Mouse (Mus musculus): ENCODE measurements around the gene Zfp354c.
A peak's percentile ranks its signal among the peaks of the same experiment; 100 is the strongest.

Gene Zfp354c

DNA sequence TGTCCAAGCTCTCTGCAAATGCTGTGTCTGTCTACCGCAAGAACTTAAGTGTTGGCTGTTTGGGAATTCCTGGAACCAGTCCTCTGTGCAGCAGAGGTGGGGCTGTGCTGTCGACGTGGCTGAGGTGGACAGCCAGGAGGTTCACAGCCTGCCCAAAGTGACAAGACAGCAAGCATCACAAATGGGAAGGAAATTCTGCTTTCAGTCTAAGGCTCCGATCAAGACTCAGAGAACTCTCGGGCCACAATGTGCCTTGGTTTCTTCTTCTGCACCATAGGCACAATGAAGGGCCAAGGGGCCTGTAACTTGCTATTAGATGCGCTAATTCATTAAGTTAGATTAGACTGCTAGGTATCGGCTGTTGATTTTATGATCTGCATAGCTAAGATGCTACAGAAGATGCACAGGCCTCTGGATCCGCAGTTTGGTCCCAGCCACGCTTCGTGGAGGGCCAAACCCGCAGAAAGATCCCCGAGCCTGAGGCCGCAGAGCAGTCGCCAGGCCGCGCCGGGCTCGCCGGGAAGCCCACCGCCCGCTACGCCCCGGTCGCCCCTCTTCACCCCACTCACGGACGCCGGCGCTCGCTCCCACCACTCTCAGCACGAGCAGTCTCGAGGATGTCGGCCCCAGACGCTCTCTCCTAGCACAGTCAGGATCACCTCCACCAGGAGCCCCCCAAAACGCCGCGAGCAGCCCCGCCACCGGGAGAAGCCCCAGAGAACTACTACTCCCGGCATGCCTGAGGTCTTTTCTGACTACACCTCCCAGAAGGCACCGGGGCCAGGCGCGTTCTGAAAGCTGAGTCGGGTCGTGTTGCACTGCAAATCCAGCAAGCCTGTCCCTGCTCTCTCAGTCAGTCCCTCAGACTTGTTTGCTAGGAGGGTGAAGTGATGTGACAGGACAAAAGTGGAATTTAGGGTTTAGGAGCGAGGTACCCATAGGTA lies at the start of gene Zfp354c:
Gene Zfp354c, minus strand, starts transcription at position 715 of the 944 bp plus-strand sequence.
- peak; percentile 62 for DNase-seq (ENCODE audit: low spot score)

DNA sequence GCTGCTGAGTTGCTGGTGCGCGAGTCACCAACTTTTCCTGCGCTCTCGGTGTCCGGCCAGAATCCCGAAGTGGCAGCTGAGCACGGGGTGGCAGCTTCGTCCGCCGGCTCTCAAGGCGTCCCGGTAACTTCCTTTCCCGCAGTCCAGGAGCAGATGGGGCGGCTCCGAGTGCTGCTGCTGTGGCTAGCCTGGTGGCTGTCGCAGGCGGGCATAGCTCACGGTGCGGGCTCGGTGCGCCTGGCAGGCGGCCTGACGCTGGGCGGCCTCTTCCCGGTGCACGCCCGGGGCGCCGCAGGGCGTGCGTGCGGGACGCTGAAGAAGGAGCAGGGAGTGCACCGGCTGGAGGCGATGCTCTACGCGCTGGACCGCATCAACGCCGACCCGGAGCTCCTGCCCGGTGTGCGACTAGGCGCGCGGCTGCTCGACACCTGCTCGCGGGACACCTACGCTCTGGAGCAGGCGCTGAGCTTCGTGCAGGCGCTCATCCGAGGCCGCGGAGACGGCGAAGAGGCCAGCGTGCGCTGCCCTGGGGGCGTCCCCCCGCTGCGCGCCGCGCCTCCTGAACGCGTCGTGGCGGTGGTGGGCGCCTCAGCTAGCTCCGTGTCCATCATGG lies 23.6 kb upstream of the Zfp354c start:
- no peak for DNase-seq (ENCODE audit: low spot score)

DNA sequence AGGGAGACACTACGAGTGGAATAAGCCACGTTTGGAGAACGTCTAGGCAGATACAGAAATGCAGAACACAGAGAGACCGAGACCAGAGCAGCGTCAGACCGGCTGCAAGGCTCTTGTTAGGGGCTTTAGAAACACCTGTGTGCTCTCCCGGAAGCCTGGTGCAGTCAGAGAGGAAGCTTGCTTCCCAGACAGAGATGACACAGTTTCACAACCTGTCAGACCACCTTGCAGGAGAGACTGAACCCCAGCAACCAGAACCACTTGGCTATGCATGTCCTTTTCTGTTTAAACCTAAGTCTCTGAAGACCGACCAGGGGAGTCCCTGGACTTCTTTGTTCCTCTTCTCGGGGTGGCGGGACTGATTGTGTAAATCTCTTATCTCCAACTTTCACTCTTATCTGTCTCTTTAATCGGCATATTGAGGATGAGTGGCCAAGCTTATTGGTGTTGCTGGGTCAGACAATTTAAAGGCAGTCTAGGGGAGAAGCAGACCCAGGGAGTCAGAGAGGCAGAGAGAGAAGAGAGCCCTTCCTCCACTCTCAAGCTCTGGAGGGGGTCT lies 22.7 kb upstream of the Zfp354c start, which contains the start of gene Grm6:
Gene Grm6, plus strand, starts transcription at position 509 of the 559 bp plus-strand sequence.
- DNase-seq (ENCODE audit: low spot score): no peak

DNA sequence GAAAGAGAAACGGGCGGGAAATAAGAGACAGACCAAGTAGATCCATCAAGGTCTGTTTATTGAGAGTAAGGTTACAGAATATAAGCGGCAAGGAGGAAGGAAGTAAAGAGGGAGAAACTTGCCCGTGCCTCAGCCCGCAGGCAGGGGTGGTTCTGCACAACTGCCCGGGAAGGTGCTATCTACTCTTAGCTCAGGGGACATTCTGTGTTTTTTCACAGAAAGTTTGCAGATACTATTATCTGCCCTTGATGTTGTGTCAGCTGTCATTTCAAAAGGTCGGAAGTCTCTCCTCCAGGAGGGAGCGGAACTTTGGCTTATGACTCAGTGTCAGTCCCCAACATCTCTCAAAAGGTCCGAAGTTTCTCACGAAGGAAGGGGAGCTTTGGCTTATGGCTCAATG lies 21.8 kb upstream of the Zfp354c start:
- DNase-seq (ENCODE audit: low spot score): no peak

DNA sequence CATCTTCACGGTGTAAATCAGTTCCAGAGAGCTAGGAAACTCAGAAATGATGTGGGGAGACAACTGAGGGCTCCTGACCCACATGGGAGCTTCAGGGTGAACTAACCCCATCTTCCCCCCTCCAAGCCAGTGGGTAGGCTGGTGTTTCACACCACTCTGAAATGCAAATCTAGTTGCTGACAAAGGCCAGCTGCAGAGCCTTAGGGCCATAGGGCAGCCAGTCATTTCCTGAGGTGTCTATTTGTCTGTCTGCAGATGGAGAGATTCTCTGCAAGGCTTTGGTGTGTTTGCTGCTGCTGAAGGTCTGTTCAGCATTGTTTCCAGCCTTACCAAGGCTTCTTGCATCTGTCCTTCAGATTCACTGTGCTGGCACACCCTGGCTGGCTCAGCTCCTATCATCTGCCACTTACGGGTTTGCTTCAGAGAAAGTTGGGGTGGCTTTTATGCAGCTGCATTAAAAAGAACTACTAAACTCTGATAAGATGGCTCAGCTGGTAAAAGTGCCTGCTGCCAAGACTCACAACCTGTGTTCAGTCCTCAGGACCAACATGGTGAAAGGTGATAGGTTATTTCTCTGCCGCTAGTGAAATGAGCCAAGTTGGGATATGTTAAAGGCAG lies 21.1 kb upstream of the Zfp354c start:
- DNase-seq (ENCODE audit: low spot score): no peak

DNA sequence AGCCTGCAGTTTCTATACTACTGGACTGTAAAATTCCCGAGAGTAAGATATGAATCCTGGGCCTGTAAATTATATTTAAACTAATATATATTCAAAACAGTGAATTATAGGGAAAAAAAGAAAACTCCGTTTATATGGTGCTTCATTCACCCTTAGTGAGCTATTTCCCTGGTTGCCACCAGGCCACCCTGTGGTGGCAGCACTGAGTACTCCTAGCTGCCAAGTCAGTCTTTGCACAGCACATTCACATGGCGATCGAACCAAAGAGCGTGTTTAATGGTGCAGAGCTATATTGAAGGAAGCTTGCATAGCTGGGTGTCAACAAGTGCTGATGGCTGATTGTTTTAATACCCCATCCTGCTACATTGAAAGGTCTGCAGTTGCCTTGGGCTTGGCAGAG lies 19.5 kb upstream of the Zfp354c start:
- DNase-seq (ENCODE audit: low spot score): no peak

DNA sequence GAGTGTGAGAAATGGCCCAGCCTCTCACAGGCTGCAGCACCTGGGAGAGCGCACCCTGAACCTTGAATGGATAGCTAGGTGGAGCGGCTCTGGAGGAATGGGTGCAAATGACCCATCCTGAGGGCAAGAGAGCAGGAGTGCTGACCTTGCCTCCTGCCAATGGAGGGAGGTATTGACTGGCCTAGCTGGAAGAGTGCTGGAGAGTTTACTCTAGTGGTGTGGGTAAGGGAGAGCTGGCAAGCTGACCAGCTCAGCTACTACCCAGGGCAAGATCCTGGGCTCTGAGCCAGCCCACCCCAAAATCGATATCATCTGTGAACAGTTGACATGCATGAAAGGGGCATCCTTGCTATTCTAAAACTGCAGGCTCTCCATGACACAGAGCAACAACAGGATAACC lies 18.4 kb upstream of the Zfp354c start:
- no peak for DNase-seq (ENCODE audit: low spot score)

DNA sequence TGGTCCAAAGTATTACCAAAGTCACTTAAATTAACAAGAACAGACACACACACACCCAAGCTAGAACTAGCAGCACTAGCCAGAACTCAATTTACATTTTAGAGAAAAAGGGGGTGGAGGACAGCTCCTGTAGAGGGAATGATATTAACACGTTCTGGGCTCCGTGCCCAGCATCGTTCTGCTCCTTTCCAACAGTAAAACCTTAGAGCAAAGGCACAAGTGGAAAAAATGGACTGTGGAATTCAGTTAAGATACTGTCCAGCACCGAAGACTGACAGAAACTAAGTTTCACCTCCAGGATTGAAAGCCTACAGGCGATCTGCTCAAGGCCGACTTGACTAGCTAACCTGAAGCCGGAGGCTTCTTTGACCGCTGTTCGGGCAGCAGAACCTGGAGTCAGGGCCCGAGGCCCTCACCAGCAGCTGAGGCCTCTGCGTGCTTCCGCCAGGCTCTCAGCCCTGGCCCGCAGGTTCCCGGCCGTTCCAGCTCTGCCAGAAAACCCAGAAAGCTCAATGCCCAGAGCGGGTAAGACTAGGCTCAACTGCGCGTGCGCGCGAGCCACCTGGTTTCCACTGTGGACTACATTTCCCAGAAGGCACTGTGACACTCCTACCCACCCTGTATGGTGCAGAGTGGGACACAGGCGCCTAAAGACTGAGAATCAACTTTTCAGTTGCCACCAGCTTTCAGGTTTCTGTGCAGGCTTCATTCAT lies 13.7 kb upstream of the Zfp354c start, which contains the start of gene Zfp879:
Gene Zfp879, minus strand, starts transcription at position 530 of the 713 bp plus-strand sequence.
- peak; percentile 67 for DNase-seq (ENCODE audit: low spot score)

DNA sequence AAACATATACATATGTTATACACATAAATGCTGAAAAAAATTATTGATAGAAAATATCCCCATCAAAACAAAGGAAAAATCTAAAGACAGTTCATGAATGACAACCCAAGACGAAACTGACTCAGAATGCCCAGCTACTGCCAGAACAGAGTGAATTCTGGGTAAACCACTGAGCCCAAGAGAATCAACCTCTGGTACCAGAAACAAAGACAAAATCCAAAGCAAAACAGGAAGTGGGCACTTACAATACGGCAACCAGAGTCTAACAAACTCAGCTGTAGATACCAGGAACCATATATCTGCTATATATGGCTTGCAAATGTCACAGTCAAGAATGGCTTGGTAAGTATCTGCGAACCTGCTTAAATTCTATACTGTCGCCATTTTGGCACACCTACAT lies 8.2 kb upstream of the Zfp354c start:
- no peak for DNase-seq (ENCODE audit: low spot score)

DNA sequence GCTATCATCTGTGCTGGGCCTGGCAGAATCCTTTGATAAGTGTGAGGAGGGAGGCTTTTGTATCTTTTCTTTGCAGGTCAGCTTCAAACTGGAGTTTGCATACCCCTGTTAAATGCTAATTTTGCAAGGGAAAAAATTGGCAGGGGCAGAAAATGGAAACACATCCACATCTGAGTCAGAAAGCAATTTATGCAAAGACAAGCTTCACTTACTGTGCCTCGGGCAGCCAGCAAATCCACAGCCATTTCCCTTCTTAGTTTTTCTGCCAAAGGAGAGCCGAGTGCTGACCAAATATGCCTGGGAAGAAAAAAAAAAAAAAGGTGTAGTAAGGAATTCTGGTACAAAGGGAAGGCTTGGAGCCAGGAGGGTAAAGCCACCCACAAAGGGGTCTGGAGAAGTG lies 1.3 kb downstream of the Zfp354c start:
- DNase-seq (ENCODE audit: low spot score): no peak

DNA sequence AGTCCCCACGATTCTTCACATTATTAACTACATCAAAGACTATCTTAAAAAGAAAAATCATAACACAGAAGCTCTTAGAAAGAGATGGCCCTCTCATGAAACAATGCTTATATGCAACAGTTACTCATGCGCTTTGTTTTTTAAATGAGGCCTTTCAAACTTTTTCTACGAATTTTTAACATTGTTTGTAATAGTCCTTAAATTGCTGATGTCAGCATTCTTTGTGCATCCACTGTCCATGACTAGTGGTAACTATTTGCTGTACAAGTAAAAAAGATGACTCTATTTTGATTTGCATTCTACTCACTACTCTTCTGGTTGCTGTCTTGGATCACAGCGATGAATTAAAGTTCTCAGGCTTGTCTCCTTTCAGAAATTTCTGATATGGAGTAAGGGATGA lies 13.3 kb downstream of the Zfp354c start:
- no peak for DNase-seq (ENCODE audit: low spot score)

DNA sequence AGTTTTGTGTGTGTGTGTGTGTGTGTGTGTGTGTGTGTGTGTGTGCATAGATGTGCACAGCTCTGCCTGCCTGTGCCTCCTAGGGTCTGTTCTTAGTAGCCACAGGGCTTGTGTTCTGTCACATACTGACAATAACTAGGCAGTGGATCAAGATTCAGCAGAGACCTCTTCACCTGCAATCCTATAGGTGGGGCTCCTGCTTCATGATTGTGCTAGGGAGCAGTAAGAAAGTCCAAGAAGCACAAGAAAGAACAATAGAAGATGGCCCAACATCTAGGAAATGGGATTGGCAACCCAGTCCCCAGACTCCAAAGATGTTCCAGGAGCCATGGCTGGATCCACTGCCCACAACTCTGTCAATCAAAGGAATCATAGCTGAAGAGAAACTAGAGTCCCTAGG lies 28.7 kb downstream of the Zfp354c start:
- DNase-seq (ENCODE audit: low spot score): no peak

DNA sequence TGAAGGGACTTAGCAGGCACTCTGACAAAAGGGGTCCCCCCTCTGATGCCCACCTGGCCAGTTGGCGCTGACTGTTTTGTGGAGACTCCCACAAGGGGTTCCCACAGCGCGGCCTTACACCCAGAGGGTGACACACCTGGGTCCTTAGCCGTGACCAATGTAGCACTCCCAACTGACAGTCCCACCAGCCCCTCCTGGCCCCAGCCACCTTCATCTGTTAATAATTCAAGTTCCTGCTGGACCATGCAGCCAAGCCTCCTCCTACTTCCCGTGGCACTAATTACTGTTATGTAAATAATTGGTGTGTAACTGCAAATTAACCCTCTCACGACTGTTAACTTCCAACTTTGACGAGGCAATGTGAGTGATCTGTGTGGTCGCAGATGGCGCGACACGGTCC lies 29.9 kb downstream of the Zfp354c start:
- no peak for DNase-seq (ENCODE audit: low spot score)

DNA sequence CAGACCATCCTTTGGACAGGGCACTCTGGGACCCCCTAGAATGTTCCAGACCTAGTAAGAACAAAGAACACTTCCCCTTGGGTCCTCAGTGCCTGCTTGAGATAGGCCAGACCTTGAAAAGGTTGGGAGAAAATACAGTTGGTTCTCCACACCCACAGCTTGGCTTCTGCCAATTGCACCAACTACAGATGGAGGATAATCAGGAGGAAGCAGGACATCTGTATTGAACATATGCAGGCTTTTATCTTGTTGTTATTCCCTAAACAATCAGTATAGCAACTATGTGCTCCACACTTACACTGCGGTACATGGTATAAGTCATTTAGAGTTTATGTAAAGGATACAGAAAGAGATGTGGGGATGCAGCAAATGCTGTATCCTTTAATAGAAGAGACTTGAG lies 56.5 kb downstream of the Zfp354c start:
- DNase-seq (ENCODE audit: low spot score): no peak

DNA sequence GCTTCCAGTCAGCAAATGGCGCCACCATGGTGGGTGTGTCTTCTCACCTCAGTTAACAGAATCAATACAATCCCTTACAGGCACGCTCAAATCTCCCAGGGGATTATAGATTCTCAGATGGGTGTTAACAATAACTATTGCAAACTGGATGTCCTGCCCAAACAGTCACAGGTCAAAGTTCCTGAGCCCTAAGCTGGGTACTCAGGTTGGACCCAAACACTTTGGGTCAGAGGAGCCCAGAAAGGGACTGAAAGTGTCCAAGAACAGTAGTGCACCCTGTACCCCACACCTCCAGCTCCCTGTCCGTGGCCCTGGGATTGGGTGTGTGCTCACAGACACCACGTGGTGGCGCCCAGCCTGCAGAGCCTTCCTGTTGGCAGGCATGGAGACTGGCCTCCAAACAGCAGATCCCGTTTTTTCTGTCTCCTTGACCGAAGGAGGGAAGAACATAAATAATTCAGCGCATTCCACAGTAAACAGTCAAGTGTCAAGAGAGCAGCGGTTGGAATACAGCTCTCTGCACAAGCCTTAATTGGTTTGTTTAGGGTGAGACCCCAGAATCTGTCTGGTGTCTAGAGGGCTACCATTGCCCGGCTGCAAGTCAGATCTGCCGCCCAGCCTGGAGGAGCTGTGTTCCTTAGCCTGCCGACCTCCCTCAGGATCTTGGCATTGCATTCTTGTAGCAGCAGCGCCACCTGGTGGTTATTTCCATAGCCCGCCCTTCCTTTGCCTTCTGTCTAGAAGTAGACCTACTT lies 58.4 kb downstream of the Zfp354c start:
- peak; percentile 53 for DNase-seq (ENCODE audit: low spot score)

DNA sequence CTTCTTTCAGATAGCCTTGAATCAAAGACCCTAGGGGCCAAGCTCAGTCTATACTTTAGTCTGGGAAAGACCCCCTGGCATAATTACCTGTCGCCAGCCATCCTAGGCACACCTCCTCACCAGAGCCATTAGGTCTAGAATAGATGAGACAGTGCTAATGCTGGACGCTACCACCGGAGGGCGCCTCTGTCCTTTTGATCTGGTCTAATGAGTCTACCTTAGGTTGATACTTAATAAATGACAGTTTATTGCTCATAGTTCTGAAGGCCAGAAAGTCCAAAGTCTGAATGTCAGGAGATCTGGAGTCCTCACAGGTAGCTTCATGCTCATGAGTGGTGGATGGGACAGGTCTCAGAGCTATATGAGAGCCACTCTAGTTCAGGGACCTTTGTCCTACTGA lies 60.5 kb downstream of the Zfp354c start:
- peak; percentile 15 for DNase-seq (ENCODE audit: low spot score)

DNA sequence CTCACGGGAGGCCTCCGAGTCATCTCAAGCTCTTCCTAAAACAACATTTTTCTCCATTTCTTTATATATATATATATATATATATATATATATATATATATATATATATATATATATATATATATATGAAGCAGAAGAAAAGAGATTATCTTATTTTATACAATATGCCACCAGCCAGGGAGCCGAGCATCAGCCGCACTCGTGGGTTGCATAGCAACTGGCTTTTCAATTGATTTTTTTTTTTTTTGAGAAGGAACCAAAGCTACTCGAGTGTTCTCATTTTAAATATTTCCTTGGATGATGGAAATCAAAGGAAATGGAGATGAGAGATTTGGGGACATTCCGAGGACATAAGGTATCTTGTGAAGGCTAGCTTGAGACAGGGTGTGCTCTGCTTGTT lies 61.1 kb downstream of the Zfp354c start:
- no peak for DNase-seq (ENCODE audit: low spot score)
